Mouse (Mus musculus): Measurements from ENCODE around the gene Ptgr1.

GRCm38 (mm10) chr4:58981421-58981820 is 5.5 kb downstream of the Ptgr1 start:
- TF ChIP-seq GATA1 (IDR thresholded peaks at IDR 0.05; ENCODE audit: low read length) (no peak), TAL1 (IDR thresholded peaks at IDR 0.05; ENCODE audit: low read length) (no peak)
